Mouse (Mus musculus): Measurements from ENCODE around the gene C2cd4d. TPM values are rescaled to one million over a fixed set of nuclear protein-coding genes. Genes with fewer than 3 reads are reported as not detected.

The C2cd4d gene
- polyA plus RNA-seq (2012; fragmentation: generic; extraction: Trizol) = under 1 TPM in 1 of 2 experiments, not detected in 1; 0.14 TPM

DNA sequence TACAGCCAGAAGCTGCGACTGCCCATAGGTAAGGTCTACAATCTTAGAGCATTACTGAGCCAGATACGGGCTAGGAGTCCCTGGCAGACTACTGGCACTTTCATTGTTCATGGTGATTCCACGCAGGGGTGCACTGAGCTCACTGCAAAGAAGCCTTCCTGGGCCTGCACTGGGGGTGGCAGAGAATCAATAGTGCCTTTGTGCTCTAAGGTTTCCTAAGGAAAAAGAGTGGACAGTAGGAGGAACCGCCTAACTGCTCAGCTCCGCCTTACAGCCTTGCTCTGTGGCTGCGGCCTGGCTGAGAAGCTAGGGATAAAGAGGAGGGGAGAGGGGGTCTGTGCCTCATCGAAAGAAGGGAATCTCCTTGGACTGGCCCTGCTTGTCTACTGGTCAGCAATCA lies at the start of gene C2cd4d:
Gene C2cd4d, plus strand, starts transcription at position 301 of the 400 bp plus-strand sequence.

DNA sequence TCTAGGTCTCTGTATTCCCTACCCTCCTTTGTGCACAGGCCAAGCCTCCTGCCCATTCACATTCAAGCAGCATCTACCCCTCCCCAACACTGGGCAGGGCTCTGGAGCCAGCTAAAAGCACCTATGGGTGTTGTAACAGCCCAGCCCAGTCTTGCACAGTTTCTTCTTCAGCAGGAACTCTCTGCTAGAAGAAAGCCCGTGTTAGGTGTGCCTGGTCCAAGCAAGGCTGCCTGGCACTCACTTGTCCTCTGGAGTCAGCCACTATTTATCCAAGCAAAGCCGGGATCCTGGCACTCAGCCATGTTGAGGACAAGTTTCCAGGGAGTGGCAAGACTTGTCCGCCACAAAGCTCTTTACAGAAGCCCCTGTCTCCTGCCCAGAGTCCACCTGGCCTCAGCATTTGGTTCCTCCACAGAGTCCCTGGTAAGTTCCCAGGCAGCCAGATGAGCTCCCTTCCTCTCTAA lies 20.2 kb upstream of the C2cd4d start, which contains the start of gene Them5:
Gene Them5, plus strand, starts transcription at position 141 of the 464 bp plus-strand sequence.

DNA sequence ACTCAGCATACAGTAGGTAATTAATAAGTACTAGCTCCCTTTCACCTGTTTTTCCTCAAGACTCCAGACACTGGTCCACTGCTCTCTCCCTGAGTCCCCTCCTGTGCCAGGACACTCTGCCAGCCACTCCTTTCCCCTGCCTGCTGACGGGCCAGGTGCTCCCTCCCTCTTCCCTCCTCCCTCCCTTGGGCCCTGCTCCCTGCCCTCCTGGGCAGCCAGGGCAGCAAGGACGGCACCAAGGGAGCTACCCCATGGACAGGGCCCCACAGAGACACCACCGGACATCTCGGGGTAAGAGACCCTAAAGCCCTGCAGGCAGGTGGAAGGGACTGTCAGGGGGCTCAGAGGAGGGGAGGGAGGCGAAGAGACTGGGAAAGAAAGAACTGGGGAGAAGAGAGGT lies 10.4 kb downstream of the C2cd4d start, which contains the start of gene Rorc:
Gene Rorc, plus strand, starts transcription at position 154 of the 400 bp plus-strand sequence.

DNA sequence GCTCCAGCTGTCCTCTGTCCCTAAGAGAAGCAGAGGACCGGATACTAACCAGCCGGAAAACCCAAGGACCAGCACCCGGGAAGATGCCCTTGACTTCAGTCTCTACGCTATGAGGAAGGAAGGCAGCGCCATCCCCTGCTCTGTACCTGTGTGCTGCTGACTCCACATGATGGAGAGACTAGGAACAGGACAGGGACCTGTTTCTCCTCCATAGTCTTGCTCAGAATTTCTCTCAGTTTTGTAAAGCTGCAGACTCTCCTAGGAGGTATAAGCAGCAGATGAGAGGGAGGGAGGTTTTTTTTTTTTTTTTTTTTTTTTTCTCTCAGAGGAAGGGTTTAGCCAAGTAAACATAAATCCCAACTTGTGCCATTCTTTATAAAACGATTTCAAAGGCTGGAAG lies 36.0 kb downstream of the C2cd4d start, which contains the start of gene Lingo4:
Gene Lingo4, plus strand, starts transcription at position 301 of the 400 bp plus-strand sequence.

DNA sequence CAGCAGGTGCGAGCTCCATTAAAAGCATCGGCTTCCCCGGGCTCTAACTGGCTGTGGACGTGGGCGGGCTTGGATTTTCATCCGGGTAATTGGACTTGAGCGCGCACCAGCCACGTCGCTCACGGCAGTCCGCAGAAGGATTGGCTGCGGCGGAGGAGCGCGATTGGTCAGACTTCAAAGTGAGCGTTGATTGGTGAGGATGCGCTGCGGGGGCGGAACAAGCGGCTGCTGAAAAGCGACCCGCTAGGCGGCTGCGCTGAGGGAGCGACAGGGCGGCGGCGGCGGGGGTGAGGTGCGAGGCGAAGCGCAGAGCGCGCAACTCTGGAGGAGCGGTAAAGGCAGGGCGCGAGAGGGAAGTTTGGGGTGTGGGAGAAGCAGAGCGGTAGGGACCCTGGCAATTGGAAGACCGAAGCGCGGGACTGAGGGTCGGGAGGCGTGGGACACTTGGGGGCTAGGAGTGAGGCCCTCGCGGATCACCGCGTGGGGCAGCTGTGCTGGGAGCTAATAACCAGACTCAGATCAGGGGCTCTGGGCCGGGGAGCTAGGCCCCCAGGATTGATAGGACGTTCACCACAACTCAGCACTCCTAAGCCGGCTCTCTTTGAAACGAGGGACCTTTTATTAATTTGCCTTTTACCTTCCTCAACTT lies 50.9 kb downstream of the C2cd4d start, which contains the start of gene Tdrkh:
Gene Tdrkh, plus strand, starts transcription at position 243 of the 649 bp plus-strand sequence.

Other genes with a start within 250 kb of the C2cd4d start
- gene Gm10696, start 184.2 kb upstream of the C2cd4d start, polyA plus RNA-seq (2012; fragmentation: generic; extraction: Trizol) = not detected
- not detected for gene Gm5286, start 165.7 kb upstream of the C2cd4d start, polyA plus RNA-seq (2012; fragmentation: generic; extraction: Trizol)
- not detected for gene Gm4778, start 98.4 kb upstream of the C2cd4d start, polyA plus RNA-seq (2012; fragmentation: generic; extraction: Trizol)
- 1 to 10 TPM in 1 of 2 experiments, under 1 TPM in 1; 0.30 to 1.3 TPM for gene Them4, start 52.3 kb upstream of the C2cd4d start, polyA plus RNA-seq (2012; fragmentation: generic; extraction: Trizol)
- gene Them5, start 20.3 kb upstream of the C2cd4d start, polyA plus RNA-seq (2012; fragmentation: generic; extraction: Trizol) = under 1 TPM in 1 of 2 experiments, not detected in 1; 0.02 TPM
- under 1 TPM; 0.04 to 0.11 TPM for gene Rorc, start 10.4 kb downstream of the C2cd4d start, polyA plus RNA-seq (2012; fragmentation: generic; extraction: Trizol)
- not detected for gene Lingo4, start 36.1 kb downstream of the C2cd4d start, polyA plus RNA-seq (2012; fragmentation: generic; extraction: Trizol)
- gene Tdrkh, start 50.8 kb downstream of the C2cd4d start, polyA plus RNA-seq (2012; fragmentation: generic; extraction: Trizol) = under 1 TPM; 0.15 to 0.26 TPM
- 10 to 100 TPM; 29.8 to 64.3 TPM for gene Mrpl9, start 80.9 kb downstream of the C2cd4d start, polyA plus RNA-seq (2012; fragmentation: generic; extraction: Trizol)
- gene Oaz3, start 81.5 kb downstream of the C2cd4d start, polyA plus RNA-seq (2012; fragmentation: generic; extraction: Trizol) = under 1 TPM; 0.05 to 0.27 TPM
- under 1 TPM; 0.06 to 0.84 TPM for gene Celf3, start 115.9 kb downstream of the C2cd4d start, polyA plus RNA-seq (2012; fragmentation: generic; extraction: Trizol)
- gene Riiad1, start 117.9 kb downstream of the C2cd4d start, polyA plus RNA-seq (2012; fragmentation: generic; extraction: Trizol) = under 1 TPM in 1 of 2 experiments, not detected in 1; 0.97 TPM
- 10 to 100 TPM in 1 of 2 experiments, 1 to 10 TPM in 1; 3.0 to 11.5 TPM for gene Snx27, start 220.3 kb downstream of the C2cd4d start, polyA plus RNA-seq (2012; fragmentation: generic; extraction: Trizol)